Mouse (Mus musculus) kidney, postnatal 10 days (tissue): ENCODE data around the gene Dlg2.
A peak's percentile ranks its signal among the peaks of the same experiment; 100 is the strongest.

Experiments
- DNase-seq: peaks from one replicate; pipeline ENCODE4 v3.0.0; 2021; ENCODE audit warnings: mixed read lengths

Dlg2 gene

GRCm38 (mm10) chr7:91785871-91786270 lies 1309.4 kb downstream of the Dlg2 start:
- no peak for DNase-seq

DNA sequence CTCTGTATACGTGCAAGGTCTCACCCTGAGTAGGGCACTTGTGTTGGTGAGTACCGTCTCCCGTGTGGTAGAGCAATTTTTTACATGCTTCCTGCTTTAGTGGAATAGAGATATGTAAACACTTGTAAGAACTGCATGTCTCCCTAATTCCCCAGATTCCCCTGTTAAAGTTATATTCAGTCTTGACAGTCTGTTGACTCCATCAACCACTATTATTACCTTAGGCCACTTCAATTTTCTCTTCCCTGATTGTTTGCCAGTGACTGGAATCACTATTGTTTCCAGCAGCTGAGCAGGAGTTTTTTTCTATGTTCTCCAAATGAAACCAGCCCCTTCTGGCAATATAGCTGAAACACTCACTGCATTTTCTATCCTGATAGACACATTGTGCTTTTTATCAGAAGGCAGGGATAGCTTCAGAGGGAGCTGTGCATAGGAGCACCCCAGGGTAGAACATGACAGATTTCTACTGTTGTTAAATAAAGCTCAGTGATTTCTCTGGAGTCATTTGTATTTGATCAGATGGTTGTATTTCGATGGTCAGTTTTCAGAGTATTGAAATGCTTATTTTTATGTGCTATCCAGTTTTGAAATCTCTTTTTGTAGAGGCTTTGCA lies 1314.6 kb downstream of the Dlg2 start:
- DNase-seq = no peak

DNA sequence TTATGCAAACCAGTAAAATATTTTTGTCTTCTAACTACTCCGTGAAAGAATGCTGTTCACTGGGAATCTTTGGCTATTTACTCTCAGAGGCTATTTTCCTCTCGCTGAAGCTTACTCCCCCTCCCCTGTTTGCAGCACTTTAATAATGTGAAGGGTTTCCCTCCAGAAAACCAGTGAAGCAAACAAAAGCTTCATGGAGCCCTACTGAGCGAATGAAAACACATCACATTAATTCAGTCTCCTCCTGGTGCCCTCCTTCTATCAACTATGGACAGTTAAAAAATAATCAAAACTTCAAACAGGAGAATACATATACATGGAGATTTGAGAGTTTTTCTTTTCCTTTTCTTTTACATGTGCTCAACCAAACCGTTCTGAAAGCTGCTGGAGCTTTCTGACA lies 1330.2 kb downstream of the Dlg2 start:
- DNase-seq = no peak

GRCm38 (mm10) chr7:91810774-91811173 lies 1334.3 kb downstream of the Dlg2 start:
- DNase-seq = no peak

DNA sequence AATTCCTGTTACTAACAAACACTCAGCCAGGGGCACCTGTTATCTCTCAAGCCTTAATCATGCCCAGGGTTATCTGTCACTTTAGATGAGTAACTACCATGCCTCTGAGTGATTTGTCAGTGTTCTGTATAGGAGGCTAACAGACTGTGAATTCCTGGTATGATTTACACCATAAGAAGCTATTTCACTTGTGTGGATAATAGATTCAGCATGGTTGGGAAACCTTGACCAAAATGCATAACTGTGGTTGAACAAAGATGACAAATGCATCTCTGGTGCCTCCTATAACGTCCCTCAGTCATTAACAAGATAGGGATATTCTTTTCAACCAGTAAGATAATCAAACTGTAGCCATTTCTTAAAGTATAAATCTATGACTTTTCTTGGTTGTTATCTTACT lies 1341.5 kb downstream of the Dlg2 start:
- DNase-seq = no peak

GRCm38 (mm10) chr7:91832207-91832606 lies 1355.7 kb downstream of the Dlg2 start:
- no peak for DNase-seq

GRCm38 (mm10) chr7:91845723-91846122 lies 1369.3 kb downstream of the Dlg2 start:
- no peak for DNase-seq

GRCm38 (mm10) chr7:91849364-91849763 lies 1372.9 kb downstream of the Dlg2 start:
- DNase-seq = no peak

- DNase-seq = no peak
Measured at GRCm38 (mm10) chr7:91853653-91854052, 1377.2 kb downstream of the Dlg2 start.

DNA sequence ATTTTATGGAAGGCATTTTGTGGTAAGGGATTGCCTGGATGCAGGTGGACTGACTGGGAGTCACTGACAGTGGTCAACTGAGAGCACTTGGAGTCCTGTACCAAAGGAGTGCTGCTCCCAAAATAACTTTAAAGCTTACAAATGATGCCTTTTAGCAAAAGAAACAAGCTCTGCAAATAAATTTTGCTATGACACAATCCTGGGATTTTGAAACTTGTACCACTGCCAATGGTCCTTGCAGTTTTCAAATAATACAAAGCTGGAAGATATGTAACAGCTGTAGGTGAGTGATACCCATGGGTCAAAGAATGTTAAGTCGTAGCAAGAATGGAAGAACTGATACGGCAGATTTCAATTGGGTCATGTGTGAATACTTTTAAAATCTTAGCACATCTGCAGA lies 1380.5 kb downstream of the Dlg2 start:
- no peak for DNase-seq

DNA sequence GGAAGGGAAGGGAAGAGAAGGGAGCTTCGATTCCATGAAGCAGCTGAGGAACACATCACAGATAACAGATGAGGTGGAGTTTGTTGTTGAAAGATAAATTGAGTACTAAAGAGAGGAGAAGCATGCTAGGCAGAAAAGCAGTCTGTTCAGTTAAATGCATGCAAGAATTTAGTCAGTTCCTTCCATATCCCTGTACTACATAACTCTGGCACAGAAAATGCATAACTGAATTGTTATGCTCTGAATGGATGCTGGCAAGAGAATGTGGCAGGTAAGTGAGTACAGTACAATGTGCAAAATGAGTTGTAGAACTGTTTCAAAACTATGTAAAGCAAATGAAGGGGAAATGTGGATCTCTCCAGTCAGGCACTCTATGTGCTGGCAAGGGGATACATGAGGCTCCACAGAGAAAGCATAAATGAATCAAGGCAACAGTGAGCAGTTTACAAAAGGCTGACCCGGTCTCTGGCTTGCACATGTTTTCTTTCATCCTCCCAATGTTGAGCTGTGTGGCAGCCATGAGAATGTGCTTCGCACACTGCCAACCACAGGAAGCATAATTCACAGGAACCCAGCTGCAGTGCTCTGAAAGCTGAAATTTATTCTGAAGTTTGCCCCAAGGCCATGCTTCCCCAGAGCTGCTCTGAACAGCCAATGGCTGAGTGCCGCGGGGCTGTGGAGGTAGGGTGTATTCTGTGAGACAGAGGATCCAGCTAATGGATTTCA lies 1386.5 kb downstream of the Dlg2 start:
- DNase-seq = peak; percentile 10

GRCm38 (mm10) chr7:91868919-91869318 lies 1392.4 kb downstream of the Dlg2 start:
- no peak for DNase-seq

- peak; percentile 46 for DNase-seq
Measured at GRCm38 (mm10) chr7:91876831-91877230, 1400.4 kb downstream of the Dlg2 start.

GRCm38 (mm10) chr7:91877804-91878203 lies 1401.3 kb downstream of the Dlg2 start:
- no peak for DNase-seq

DNA sequence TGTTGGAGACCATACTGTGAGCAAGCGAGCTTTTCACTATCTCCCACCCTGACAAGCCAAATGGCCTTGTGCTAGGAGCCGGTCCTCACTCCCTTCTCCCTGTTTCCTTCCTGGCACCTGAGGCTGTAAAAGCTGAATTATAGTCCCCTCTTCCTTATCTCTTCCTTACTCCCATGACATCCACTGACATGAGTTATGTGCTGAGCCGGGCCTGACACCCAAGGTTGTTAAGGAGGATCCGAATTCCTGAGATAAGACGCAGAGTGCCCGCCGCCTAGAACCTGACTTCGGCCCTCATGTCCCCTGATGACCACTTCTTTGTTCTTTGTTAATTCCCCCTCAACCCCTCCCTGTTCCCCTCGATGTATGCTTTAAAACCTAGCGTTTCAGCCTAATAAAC lies 1409.9 kb downstream of the Dlg2 start:
- no peak for DNase-seq

DNA sequence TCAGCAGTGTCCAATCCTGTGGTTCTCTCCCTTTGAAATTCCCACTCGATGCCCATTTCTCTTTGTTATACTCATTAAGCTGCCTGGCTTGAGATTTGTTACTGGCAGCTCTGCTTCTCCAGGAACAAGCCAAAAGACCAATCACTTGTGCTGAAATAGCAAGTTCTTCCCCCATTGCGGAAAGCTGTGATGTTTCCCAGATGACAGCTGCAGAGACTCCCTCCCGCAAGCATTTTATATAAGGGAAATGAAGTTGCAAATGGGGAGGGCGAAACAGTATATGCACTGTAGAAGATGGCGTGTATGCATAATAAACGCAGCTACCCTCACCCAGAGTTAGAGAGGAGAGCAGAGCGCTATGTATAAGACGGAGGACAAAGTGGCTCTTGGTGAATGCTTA lies 1417.5 kb downstream of the Dlg2 start:
- DNase-seq = no peak

GRCm38 (mm10) chr7:91896935-91897334 lies 1420.5 kb downstream of the Dlg2 start:
- no peak for DNase-seq

GRCm38 (mm10) chr7:91897509-91897908 lies 1421.0 kb downstream of the Dlg2 start:
- no peak for DNase-seq

GRCm38 (mm10) chr7:91902503-91902902 lies 1426.0 kb downstream of the Dlg2 start:
- DNase-seq = peak; percentile 44

- no peak for DNase-seq
Measured at GRCm38 (mm10) chr7:91916809-91917208, 1440.3 kb downstream of the Dlg2 start.

DNA sequence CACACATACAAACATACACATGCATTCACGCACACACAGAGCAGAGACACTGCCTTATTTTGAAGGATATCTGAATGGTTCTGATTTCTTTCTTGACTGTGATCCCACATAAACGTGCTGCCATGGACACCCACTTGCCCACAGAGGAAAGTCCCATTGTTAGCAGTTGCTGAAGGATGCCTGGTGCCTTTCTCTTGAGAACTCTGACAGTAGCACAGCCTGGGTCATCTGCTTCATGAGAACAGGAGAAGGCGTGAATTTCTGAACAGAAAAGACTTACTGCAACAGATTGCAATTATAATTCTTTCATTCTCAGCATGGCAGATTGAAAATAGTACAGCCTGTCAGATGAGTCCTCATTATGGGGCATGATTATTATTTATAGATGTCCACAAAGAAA lies 1442.6 kb downstream of the Dlg2 start:
- DNase-seq = no peak

DNA sequence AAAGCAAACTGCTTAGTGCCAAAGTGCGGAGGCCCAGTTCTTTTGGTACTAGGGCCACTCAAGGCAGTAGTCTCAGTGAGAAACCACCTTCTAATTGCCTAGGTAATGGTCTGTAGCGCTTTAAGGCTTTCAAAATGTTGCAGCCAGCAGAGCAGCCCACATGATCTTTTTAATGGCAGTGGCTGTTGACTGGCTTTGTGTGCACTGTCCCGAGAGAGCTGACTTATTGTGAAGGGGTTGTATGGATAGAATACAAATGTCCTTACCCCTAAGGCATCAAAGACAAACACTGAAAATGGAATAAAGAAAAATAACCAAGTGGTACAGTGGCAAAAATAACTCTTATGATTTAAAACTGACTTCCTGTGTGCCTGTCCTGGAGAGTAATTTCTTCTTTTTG lies 1443.3 kb downstream of the Dlg2 start:
- DNase-seq = no peak

GRCm38 (mm10) chr7:91934881-91935597 lies 1458.6 kb downstream of the Dlg2 start:
- no peak for DNase-seq

DNA sequence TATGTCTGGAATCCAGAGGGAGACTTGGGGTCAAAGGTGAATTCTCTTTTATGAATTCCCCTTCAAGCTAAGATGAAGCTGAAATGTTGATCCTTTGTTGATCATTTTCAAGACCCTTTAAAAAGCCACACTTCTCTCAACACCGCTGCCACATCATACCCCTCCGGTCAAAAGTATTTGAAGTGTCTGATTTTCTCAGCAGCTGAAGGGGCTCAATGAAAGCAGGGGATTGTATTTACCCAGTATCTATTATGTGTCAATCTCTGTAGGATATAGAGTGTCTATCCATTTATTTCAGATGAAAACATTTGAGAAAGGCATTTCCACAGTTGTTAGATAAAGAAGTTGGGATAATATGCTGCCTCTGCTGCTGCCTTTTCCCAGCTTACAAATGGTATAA lies 1459.7 kb downstream of the Dlg2 start:
- no peak for DNase-seq
